12 mouse cellular contexts compared by ENCODE assay signal in the genomic region with DNA sequence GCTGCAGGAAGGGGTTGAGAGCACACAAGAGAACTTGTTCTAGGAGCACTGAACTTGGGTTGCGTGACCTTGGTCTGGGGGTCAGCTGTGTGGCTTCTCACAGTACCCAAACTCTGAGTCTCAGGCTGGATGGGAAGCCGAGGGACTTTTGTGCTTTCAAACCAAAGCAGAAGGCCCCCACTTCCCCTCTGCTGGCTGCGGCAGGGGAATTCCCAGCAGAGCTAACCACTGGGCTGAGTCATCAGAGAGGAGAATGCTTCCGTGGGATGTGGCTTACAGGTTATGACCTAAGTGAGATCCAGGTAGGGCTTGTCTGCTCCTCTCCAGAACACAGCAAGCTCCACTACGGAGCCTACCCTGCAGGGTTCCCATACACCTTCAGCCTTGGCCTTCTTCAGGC. TPM values are rescaled to one million over a fixed set of nuclear protein-coding genes. Genes with fewer than 3 reads are reported as not detected.
DNase-seq lines count a peak whose midpoint lies in the region; ATAC-seq and TF ChIP-seq lines count a peak whose summit lies in the region.
"Had no signal": no experiment of that assay in that cellular context is flagged by ENCODE, and none has a peak within 500 bp of the region (broad histone marks: within the 10 kb centered on the region; RNA-seq: fewer than 3 reads in every experiment).

No protein-coding gene starts in this region.

- WGBS in lung, adult 2 months = 66% methylated on average over 5 of the region's 5 CpGs
- 93% methylated on average over 5 of the region's 5 CpGs for WGBS in forebrain, embryonic 16.5 days

- no peaks in the 10 kb centered on the region for H3K36me3 ChIP-seq in forebrain, embryonic 16.5 days (ENCODE audit: control insufficient read depth, insufficient read depth)
- H3K36me3 ChIP-seq: embryonic facial prominence, embryonic 13.5 days; limb, embryonic 15.5 days had no signal

- no peaks in the 10 kb centered on the region for H3K27me3 ChIP-seq in forebrain, embryonic 16.5 days (replicated peaks; ENCODE audit: control insufficient read depth, insufficient read depth, low read length)
- H3K27me3 ChIP-seq: embryonic facial prominence, embryonic 13.5 days; limb, embryonic 15.5 days had no signal

- no peak for TF ChIP-seq CTCF in lung, adult 2 months (IDR thresholded peaks at IDR 0.05; ENCODE audit: insufficient read depth, low read length)

- ATAC-seq in activated CD4-positive, CD25-positive, alpha-beta regulatory T cell, adult 4 months = peak; percentile 94
- peak; percentile 77 for ATAC-seq in monocyte, adult 5-6 weeks (replicated peaks; ENCODE audit: insufficient number of reproducible peaks, low FRiP score, low TSS enrichment, poor library complexity, severe bottlenecking)
- no peak for ATAC-seq in forebrain, embryonic 16.5 days

- no peak for TF ChIP-seq POLR2A in lung, adult 2 months (IDR thresholded peaks at IDR 0.05; ENCODE audit: borderline replicate concordance, extremely low read depth, low read depth, low read length)

- DNase-seq in lung, postnatal 25 days (ENCODE audit: low spot score) = peak; percentile 55
- DNase-seq in lung, adult 2 months = no peak
- DNase-seq in MN1 (ENCODE audit: low spot score) = no peak
- DNase-seq in testis, postnatal 10 days (ENCODE audit: low spot score) = no peak
- DNase-seq: heart, postnatal 36 days had no signal

- peaks cover 3% of the 10 kb centered on the region; the same call in 1 of the 2 replicates for H3K4me1 ChIP-seq in lung, adult 2 months (ENCODE audit: control insufficient read depth, insufficient read depth, low read length)
- H3K4me1 ChIP-seq in forebrain, embryonic 16.5 days (replicated peaks; ENCODE audit: control insufficient read depth, insufficient read depth, low read length) = no peaks in the 10 kb centered on the region
- H3K4me1 ChIP-seq: embryonic facial prominence, embryonic 13.5 days; limb, embryonic 15.5 days had no signal

- H3K9ac ChIP-seq in forebrain, embryonic 16.5 days (replicated peaks; ENCODE audit: low read depth, low read length) = no peak overlapping the region
- H3K9ac ChIP-seq: embryonic facial prominence, embryonic 13.5 days; limb, embryonic 15.5 days had no signal

- no peaks in the 10 kb centered on the region for H3K9me3 ChIP-seq in forebrain, embryonic 16.5 days (ENCODE audit: control insufficient read depth, low read length)
- H3K9me3 ChIP-seq: embryonic facial prominence, embryonic 13.5 days; limb, embryonic 15.5 days had no signal

- H3K4me3 ChIP-seq in lung, adult 2 months (replicated peaks; ENCODE audit: extremely low read depth, low read depth, low read length) = no peak overlapping the region
- H3K4me3 ChIP-seq in forebrain, embryonic 16.5 days (replicated peaks; ENCODE audit: low read length) = no peak overlapping the region
- H3K4me3 ChIP-seq: embryonic facial prominence, embryonic 13.5 days; layer of hippocampus, adult 2 months; limb, embryonic 15.5 days had no signal

- no peak overlapping the region for H3K27ac ChIP-seq in forebrain, embryonic 16.5 days (ENCODE audit: low read length)
- H3K27ac ChIP-seq: embryonic facial prominence, embryonic 13.5 days; layer of hippocampus, adult 2 months; limb, embryonic 15.5 days had no signal

- no peak overlapping the region for H3K4me2 ChIP-seq in forebrain, embryonic 16.5 days (ENCODE audit: low read length)
- H3K4me2 ChIP-seq: embryonic facial prominence, embryonic 13.5 days; limb, embryonic 15.5 days had no signal

RNA-seq across cellular contexts. Expression of a gene that starts 14.6 kb away (rescaled TPM):
- polyA plus RNA-seq in lung, adult 2 months (2012; rRNA removed) = 24.4 and 35.1 TPM in 2 replicates
- 10 to 100 TPM; 14.2 to 37.7 TPM for polyA plus RNA-seq in activated CD4-positive, CD25-positive, alpha-beta regulatory T cell, adult 4 months (2017; shearing (Covaris generic))
- 0.96 to 4.0 TPM (median 1.2 TPM) in 3 replicates for total RNA-seq in monocyte, adult 5-6 weeks (2017)
- 0.73 and 0.77 TPM in 2 replicates for polyA plus RNA-seq in forebrain, embryonic 16.5 days (2015; fragmentation: Nextera tagmentation; extraction: Ambion mirVana)

RNA-seq across cellular contexts. Expression of a gene that starts 30.4 kb away (rescaled TPM):
- 0.47 and 1.00 TPM in 2 replicates for polyA plus RNA-seq in lung, adult 2 months (2012; rRNA removed)
- not detected for polyA plus RNA-seq in activated CD4-positive, CD25-positive, alpha-beta regulatory T cell, adult 4 months (2017; shearing (Covaris generic))
- not detected in 3 replicates for total RNA-seq in monocyte, adult 5-6 weeks (2017)
- polyA plus RNA-seq in forebrain, embryonic 16.5 days (2015; fragmentation: Nextera tagmentation; extraction: Ambion mirVana) = 2.5 and 3.0 TPM in 2 replicates
- total RNA-seq: heart, postnatal 36 days had no signal
- polyA plus RNA-seq: limb, embryonic 15.5 days; urinary bladder, adult 2 months had no signal

RNA-seq across cellular contexts. Expression of a gene that starts 47.3 kb away (rescaled TPM):
- 5.0 and 10.4 TPM in 2 replicates for polyA plus RNA-seq in lung, adult 2 months (2012; rRNA removed)
- 1 to 10 TPM; 1.7 TPM for polyA plus RNA-seq in activated CD4-positive, CD25-positive, alpha-beta regulatory T cell, adult 4 months (2017; shearing (Covaris generic))
- 0.68 to 2.0 TPM (median 1.5 TPM) in 3 replicates for total RNA-seq in monocyte, adult 5-6 weeks (2017)
- 23.8 TPM in 2 replicates for polyA plus RNA-seq in forebrain, embryonic 16.5 days (2015; fragmentation: Nextera tagmentation; extraction: Ambion mirVana)
